Mouse (Mus musculus) liver, embryonic 14.5 days (tissue): ENCODE measurements at regions not wholly inside any gene's neighbourhood (a gene's known extent, or its start where the extent isn't known, plus 50 kb on each side); places are given as distances from the start of the nearest gene placed in this dataset.

ENCODE experiments used
- CTCF ChIP-seq: IDR thresholded peaks from 2 replicates; pipeline ENCODE4 v1.5.1; 2016; ENCODE audit warnings: antibody characterized with exemption, low read depth, control low read depth
- EP300 ChIP-seq: IDR thresholded peaks from 2 replicates; pipeline ENCODE4 v1.6.1; 2016; ENCODE audit warnings: antibody characterized with exemption, low read depth

- TF ChIP-seq CTCF = no peak
- no peak for TF ChIP-seq EP300
These were observed 54.5 kb upstream of the Arg1 start for GRCm38 (mm10) chr10:24981763-24982162.
